ENCODE assay signal across 29 mouse cellular contexts in the genomic region with DNA sequence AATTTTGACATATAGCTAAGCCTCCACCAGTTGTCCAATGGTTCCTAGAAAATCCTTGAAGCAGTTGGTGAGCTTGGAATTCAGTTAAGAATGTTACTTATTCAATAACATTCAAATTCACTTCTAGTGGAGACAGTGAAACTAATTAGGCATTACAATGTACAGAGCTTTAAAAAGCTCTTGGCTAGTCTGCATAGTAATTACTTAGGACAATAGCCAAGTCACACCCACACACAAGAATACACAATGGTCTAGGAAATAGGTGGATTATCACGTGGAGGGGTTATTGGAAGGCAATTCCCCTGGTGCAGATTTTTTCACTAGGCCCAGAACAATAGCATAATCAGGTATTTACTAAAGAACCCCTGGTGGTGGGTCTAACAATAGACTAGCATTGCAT. TPM values are rescaled to one million over a fixed set of nuclear protein-coding genes. Genes with fewer than 3 reads are reported as not detected.
"Had no signal": no experiment of that assay in that cellular context is flagged by ENCODE, and none has a peak within 500 bp of the region (broad histone marks: within the 10 kb centered on the region; RNA-seq: fewer than 3 reads in every experiment).

No protein-coding gene starts in this region.

RNA-seq across cellular contexts. Expression of gene Cyp2c68, which starts 3.5 kb away (rescaled TPM):
- total RNA-seq: common myeloid progenitor, adult 5-6 weeks; gastrocnemius, adult 2 months; gastrocnemius, adult 8-10 months; gastrocnemius, postnatal 10 days; gastrocnemius, postnatal 14 days; gastrocnemius, postnatal 25 days; gastrocnemius, postnatal 36 days; granulocyte monocyte progenitor cell, adult 5-6 weeks; heart, adult 18-20 months; heart, adult 2 months; heart, adult 8-10 months had no signal
- polyA plus RNA-seq: cortical plate, adult 2 months; embryonic facial prominence, embryonic 10.5 days; embryonic facial prominence, embryonic 11.5 days; embryonic facial prominence, embryonic 12.5 days; embryonic facial prominence, embryonic 13.5 days; embryonic facial prominence, embryonic 14.5 days; embryonic facial prominence, embryonic 15.5 days; erythroblast, embryonic 14.5 days; forebrain, embryonic 10.5 days; forebrain, embryonic 11.5 days; forebrain, embryonic 12.5 days; forebrain, embryonic 13.5 days; forebrain, embryonic 14.5 days; forebrain, embryonic 15.5 days; forebrain, embryonic 16.5 days; forebrain, postnatal 0 days; frontal cortex, adult 2 months; gonadal fat pad, adult 2 months; heart, adult 2 months had no signal
